Mouse (Mus musculus) forebrain, embryonic 11.5 days (tissue): ENCODE measurements around the gene Ndufs2. TPM values are rescaled to one million over a fixed set of nuclear protein-coding genes. Genes with fewer than 3 reads are reported as not detected.

ENCODE experiments used
- ATAC-seq: fragments of 200-750 bp; cut with Nextera tagmentation; replicated peaks from 2 replicates; pipeline ENCODE4 v1.8.0; 2017; ENCODE audit warnings: moderate TSS enrichment; ENCODE audit not compliant: low FRiP score
- DNase-seq: peaks from one replicate; pipeline ENCODE4 v3.0.0-alpha.2; 2017; ENCODE audit warnings: low spot score
- H3K27ac ChIP-seq: fragments of 300-500 bp; sonication (generic); 2 replicates; pipeline ENCODE4 v1.5.1; 2014; ENCODE audit warnings: low read depth, low read length
- H3K27me3 ChIP-seq: fragments of 300-500 bp; sonication (generic); 2 replicates; pipeline ENCODE4 v1.6.1; 2014; ENCODE audit warnings: mild to moderate bottlenecking, low read length, mixed read lengths; ENCODE audit not compliant: control insufficient read depth, insufficient read depth
- H3K36me3 ChIP-seq: fragments of 300-500 bp; sonication (generic); 2 replicates; pipeline ENCODE4 v1.6.1; 2014; ENCODE audit warnings: mild to moderate bottlenecking, low read length, moderate library complexity, mixed read lengths; ENCODE audit not compliant: control insufficient read depth, insufficient read depth
- H3K4me1 ChIP-seq: fragments of 300-500 bp; sonication (generic); replicated peaks from 2 replicates; pipeline ENCODE4 v1.6.1; 2014; ENCODE audit warnings: low read length, mixed read lengths; ENCODE audit not compliant: control insufficient read depth, insufficient read depth
- H3K4me2 ChIP-seq: fragments of 300-500 bp; sonication (generic); 2 replicates; pipeline ENCODE4 v1.6.1; 2014; ENCODE audit warnings: low read depth, mild to moderate bottlenecking, low read length, moderate library complexity, mixed read lengths; ENCODE audit not compliant: severe bottlenecking
- H3K4me3 ChIP-seq: fragments of 300-500 bp; sonication (generic); 2 replicates; pipeline ENCODE4 v1.5.1; 2014; ENCODE audit warnings: low read depth, low read length
- H3K9ac ChIP-seq: fragments of 300-500 bp; sonication (generic); 2 replicates; pipeline ENCODE4 v1.6.1; 2014; ENCODE audit warnings: low read length
- H3K9me3 ChIP-seq: fragments of 300-500 bp; sonication (generic); 2 replicates; pipeline ENCODE4 v1.6.1; 2016; ENCODE audit warnings: low read length, mixed read lengths; ENCODE audit not compliant: control insufficient read depth
- WGBS: fragments of 180-500 bp; shearing (Covaris S2); extraction: QIAGEN DNeasy Blood & Tissue Kit; methylation state at CpG from one replicate; pipeline ENCODE4 v1.1.7; 2014; 5-methylcytosine and 5-hydroxymethylcytosine counted together
- polyA plus RNA-seq: library from polyadenylated mRNA; unstranded; fragments of >200 nt; fragmentation: Nextera tagmentation; extraction: Ambion mirVana; gene quantifications from 2 replicates; pipeline ENCODE4 v1.2.1, GENCODE M21; 2014

The Ndufs2 gene
- polyA plus RNA-seq, 1 experiment from 2014 or later = 264 TPM

- Histone ChIP-seq H3K4me3 (no peak overlapping the region), H3K9me3 (no peaks in the 10 kb centered on the region), H3K4me2 (no peak overlapping the region), H3K4me1 (no peaks in the 10 kb centered on the region; the same call in 1 of the 2 replicates), H3K27me3 (no peaks in the 10 kb centered on the region), H3K9ac (no peak overlapping the region), H3K27ac (no peak overlapping the region), H3K36me3 (peaks cover 16% of the 10 kb centered on the region; the same call in 1 of the 2 replicates)
- no peak for DNase-seq
- 93% methylated on average over 4 of the region's 4 CpGs for WGBS
- ATAC-seq = no peak
Observed at GRCm38 (mm10) chr1:171234538-171234937, 16.6 kb downstream of the Ndufs2 start.

- no peak within 1 kb of the TSS for H3K9ac ChIP-seq
- H3K27ac ChIP-seq = no peak within 1 kb of the TSS
- DNase-seq = no peak
- no peak for ATAC-seq
- no peak within 1 kb of the TSS for H3K4me2 ChIP-seq
- H3K27me3 ChIP-seq = no peaks in the 10 kb centered on the region
- no peaks in the 10 kb centered on the region; the same call in 1 of the 2 replicates for H3K4me1 ChIP-seq
- H3K9me3 ChIP-seq = no peaks in the 10 kb centered on the region
- whole genome bisulfite sequencing = 93% methylated on average over 14 of the region's 14 CpGs
- peaks cover 16% of the 10 kb centered on the region; the same call in 1 of the 2 replicates for H3K36me3 ChIP-seq
- H3K4me3 ChIP-seq = no peak within 1 kb of the TSS
Observed at GRCm38 (mm10) chr1:171234126-171234525, 17.1 kb downstream of the Ndufs2 start, which contains the start of gene Fcer1g. Fcer1g (minus strand) TSS chr1:171234365.

GRCm38 (mm10) chr1:171232800-171233730, 18.1 kb downstream of the Ndufs2 start:
- peaks cover 16% of the 10 kb centered on the region; the same call in 1 of the 2 replicates for H3K36me3 ChIP-seq
- H3K9me3 ChIP-seq = no peaks in the 10 kb centered on the region
- no peak overlapping the region for H3K27ac ChIP-seq
- H3K4me3 ChIP-seq = no peak overlapping the region
- no peak for ATAC-seq
- no peaks in the 10 kb centered on the region; the same call in 1 of the 2 replicates for H3K4me1 ChIP-seq
- DNase-seq = no peak
- 85% methylated on average over 12 of the region's 12 CpGs for WGBS
- no peak overlapping the region for H3K4me2 ChIP-seq
- no peaks in the 10 kb centered on the region for H3K27me3 ChIP-seq
- no peak overlapping the region for H3K9ac ChIP-seq

- DNase-seq (no peak), ATAC-seq (no peak)
- Histone ChIP-seq H3K36me3 (peaks cover 11% of the 10 kb centered on the region; the same call in 1 of the 2 replicates), H3K9ac (no peak overlapping the region), H3K4me3 (no peak overlapping the region), H3K27me3 (no peaks in the 10 kb centered on the region), H3K27ac (no peak overlapping the region), H3K4me1 (no peaks in the 10 kb centered on the region; the same call in 1 of the 2 replicates), H3K9me3 (no peaks in the 10 kb centered on the region), H3K4me2 (no peak overlapping the region)
- 88% methylated on average over 5 of the region's 5 CpGs for WGBS
Observed at GRCm38 (mm10) chr1:171232348-171232747, 18.8 kb downstream of the Ndufs2 start.

- Histone ChIP-seq H3K4me3 (no peak overlapping the region), H3K4me1 (no peaks in the 10 kb centered on the region; the same call in 1 of the 2 replicates), H3K27me3 (no peaks in the 10 kb centered on the region), H3K4me2 (no peak overlapping the region), H3K27ac (no peak overlapping the region), H3K9ac (no peak overlapping the region), H3K9me3 (no peaks in the 10 kb centered on the region), H3K36me3 (peaks cover 8% of the 10 kb centered on the region; the same call in 1 of the 2 replicates)
- 71% methylated on average over 4 of the region's 4 CpGs for WGBS
- ATAC-seq (no peak), DNase-seq (no peak)
Observed at GRCm38 (mm10) chr1:171231844-171232243, 19.3 kb downstream of the Ndufs2 start.

- 16% methylated on average over 3 of the region's 3 CpGs for WGBS
- no peak overlapping the region for H3K4me2 ChIP-seq
- no peak overlapping the region for H3K27ac ChIP-seq
- ATAC-seq (no peak), DNase-seq (no peak)
- no peak overlapping the region for H3K9ac ChIP-seq
- H3K27me3 ChIP-seq = no peaks in the 10 kb centered on the region
- H3K4me3 ChIP-seq = no peak overlapping the region
- H3K36me3 ChIP-seq = no peaks in the 10 kb centered on the region; the same call in 1 of the 2 replicates
- H3K9me3 ChIP-seq = no peaks in the 10 kb centered on the region
- H3K4me1 ChIP-seq = no peaks in the 10 kb centered on the region; the same call in 1 of the 2 replicates
Observed at GRCm38 (mm10) chr1:171230215-171230614, 21.0 kb downstream of the Ndufs2 start.

GRCm38 (mm10) chr1:171229750-171230149, 21.4 kb downstream of the Ndufs2 start:
- DNase-seq (no peak), ATAC-seq (no peak)
- no peak overlapping the region for H3K4me2 ChIP-seq
- H3K36me3 ChIP-seq = no peaks in the 10 kb centered on the region; the same call in 1 of the 2 replicates
- H3K4me1 ChIP-seq = no peaks in the 10 kb centered on the region; the same call in 1 of the 2 replicates
- H3K9ac ChIP-seq = no peak overlapping the region
- 35% methylated on average over 6 of the region's 6 CpGs for WGBS
- no peaks in the 10 kb centered on the region for H3K9me3 ChIP-seq
- H3K27me3 ChIP-seq = no peaks in the 10 kb centered on the region
- H3K27ac ChIP-seq = no peak overlapping the region
- H3K4me3 ChIP-seq = no peak overlapping the region

- no peaks in the 10 kb centered on the region; the same call in 1 of the 2 replicates for H3K4me1 ChIP-seq
- no peaks in the 10 kb centered on the region for H3K27me3 ChIP-seq
- H3K4me2 ChIP-seq = no peak overlapping the region
- no peak overlapping the region for H3K27ac ChIP-seq
- DNase-seq (no peak), ATAC-seq (no peak)
- no peak overlapping the region for H3K4me3 ChIP-seq
- no peaks in the 10 kb centered on the region for H3K36me3 ChIP-seq
- 94% methylated on average over 1 of the region's 1 CpGs for WGBS
- H3K9ac ChIP-seq = no peak overlapping the region
- no peaks in the 10 kb centered on the region for H3K9me3 ChIP-seq
Observed at GRCm38 (mm10) chr1:171227879-171228278, 23.3 kb downstream of the Ndufs2 start.
